Mouse (Mus musculus) gastrocnemius, postnatal 10 days (tissue): Measurements from ENCODE around the gene Prr5l. TPM values are rescaled to one million over a fixed set of nuclear protein-coding genes. Genes with fewer than 3 reads are reported as not detected.
"Not testable (repeated sequence)": the region's sequence is repeated elsewhere in the genome, so short reads cannot be mapped to it uniquely, and the experiment has no call there.

ENCODE experiments used
- DNase-seq: peaks from one replicate; pipeline ENCODE4 v3.0.0; 2021; ENCODE audit warnings: mixed read lengths
- total RNA-seq, 2 experiments: library from RNA; stranded (reverse); gene quantifications; 2 replicates each; pipeline ENCODE4 v1.2.3; 2021

Prr5l gene
- total RNA-seq, 2 experiments from 2014 or later = 2.2 to 4.9 TPM

GRCm38 (mm10) chr2:101762405-101762804 is 120.4 kb downstream of the Prr5l start:
- peak; percentile 32 for DNase-seq

- DNase-seq = no peak
These were observed 120.9 kb downstream of the Prr5l start for GRCm38 (mm10) chr2:101761898-101762297.

- DNase-seq = no peak
These were observed 123.1 kb downstream of the Prr5l start for GRCm38 (mm10) chr2:101759523-101760277.

GRCm38 (mm10) chr2:101757806-101758205 is 125.0 kb downstream of the Prr5l start:
- no peak for DNase-seq

GRCm38 (mm10) chr2:101756069-101756753 is 126.6 kb downstream of the Prr5l start:
- no peak for DNase-seq

- no peak for DNase-seq
These were observed 127.8 kb downstream of the Prr5l start for GRCm38 (mm10) chr2:101754939-101755555.

- DNase-seq = no peak
These were observed 128.4 kb downstream of the Prr5l start for GRCm38 (mm10) chr2:101754428-101754827.

GRCm38 (mm10) chr2:101752979-101753378 is 129.8 kb downstream of the Prr5l start:
- DNase-seq = no peak

GRCm38 (mm10) chr2:101752402-101752801 is 130.4 kb downstream of the Prr5l start:
- DNase-seq = no peak

GRCm38 (mm10) chr2:101751236-101751922 is 131.4 kb downstream of the Prr5l start:
- DNase-seq = no peak

- DNase-seq = no peak
These were observed 136.3 kb downstream of the Prr5l start for GRCm38 (mm10) chr2:101746537-101746936.

- not testable (repeated sequence) for DNase-seq
These were observed 137.2 kb downstream of the Prr5l start for GRCm38 (mm10) chr2:101745656-101746055.

GRCm38 (mm10) chr2:101742072-101742860 is 140.6 kb downstream of the Prr5l start:
- DNase-seq = no peak

- DNase-seq = no peak
These were observed 141.2 kb downstream of the Prr5l start for GRCm38 (mm10) chr2:101741653-101742052.

- no peak for DNase-seq
These were observed 142.9 kb downstream of the Prr5l start for GRCm38 (mm10) chr2:101739914-101740313.

GRCm38 (mm10) chr2:101733564-101733963 is 149.3 kb downstream of the Prr5l start:
- DNase-seq = no peak

- no peak for DNase-seq
These were observed 150.0 kb downstream of the Prr5l start for GRCm38 (mm10) chr2:101732777-101733210.

GRCm38 (mm10) chr2:101730972-101731371 is 151.9 kb downstream of the Prr5l start:
- no peak for DNase-seq

GRCm38 (mm10) chr2:101729472-101729871 is 153.4 kb downstream of the Prr5l start:
- DNase-seq = no peak

GRCm38 (mm10) chr2:101727787-101728186 is 155.0 kb downstream of the Prr5l start:
- DNase-seq = no peak

GRCm38 (mm10) chr2:101723333-101723881 is 159.4 kb downstream of the Prr5l start:
- no peak for DNase-seq
